Mouse (Mus musculus) cerebellum, adult (tissue): ENCODE measurements around the gene Agtr2.
"Not testable (repeated sequence)": the region's sequence is repeated elsewhere in the genome, so short reads cannot be mapped to it uniquely, and the experiment has no call there.

ENCODE experiments used
- ATAC-seq: cut with Nextera tagmentation; 2 replicates; pipeline ENCODE4 v1.9.2; 2017; ENCODE audit warnings: mild to moderate bottlenecking, moderate library complexity, mixed read lengths; ENCODE audit not compliant: insufficient number of reproducible peaks, low FRiP score, low TSS enrichment

The Agtr2 gene

DNA sequence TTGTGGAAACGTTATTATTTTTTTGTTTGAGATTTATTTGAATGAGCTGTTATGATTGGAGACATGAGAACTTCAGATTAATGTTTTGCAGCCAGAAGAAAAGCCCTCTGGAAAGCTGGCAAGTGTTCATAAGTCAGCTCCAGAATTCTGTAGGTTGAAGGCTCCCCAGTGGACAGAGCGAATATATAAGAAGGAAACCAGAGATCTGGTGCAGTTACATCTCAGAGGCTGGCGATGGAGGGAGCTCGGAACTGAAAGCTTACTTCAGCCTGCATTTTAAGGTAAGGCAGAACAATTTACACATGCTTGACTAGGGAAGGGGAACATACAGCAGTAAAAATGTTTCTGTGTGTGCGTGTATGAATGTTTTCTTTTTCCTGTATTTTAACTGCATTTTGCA, at the start of gene Agtr2:
Gene Agtr2 (plus strand): TSS at position 131 of the 400 bp plus-strand sequence.
- no peak for ATAC-seq

GRCm38 (mm10) chrX:21452519-21452918, 31.8 kb upstream of the Agtr2 start:
- no peak for ATAC-seq

- ATAC-seq: no peak
Observed at GRCm38 (mm10) chrX:21488111-21488510, 3.8 kb downstream of the Agtr2 start.

- ATAC-seq: no peak
Observed at GRCm38 (mm10) chrX:21500242-21500641, 15.9 kb downstream of the Agtr2 start.

DNA sequence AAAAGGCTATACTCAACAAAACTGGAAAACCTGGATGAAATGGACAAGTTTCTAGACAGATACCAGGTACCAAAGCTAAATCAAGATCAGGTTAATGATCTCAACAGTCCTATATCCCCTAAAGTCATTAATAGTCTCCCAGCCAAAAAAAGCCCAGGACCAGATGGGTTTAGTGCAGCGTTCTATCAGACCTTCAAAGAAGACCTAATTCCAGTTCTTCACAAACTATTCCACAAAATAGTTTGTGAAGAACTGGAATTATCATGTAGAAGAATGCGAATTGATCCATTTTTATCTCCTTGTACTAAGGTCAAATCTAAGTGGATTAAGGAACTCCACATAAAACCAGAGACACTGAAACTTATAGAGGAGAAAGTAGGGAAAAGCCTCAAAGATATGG, 23.0 kb downstream of the Agtr2 start:
- not testable (repeated sequence) for ATAC-seq

- no peak for ATAC-seq
Observed at GRCm38 (mm10) chrX:21522590-21522989, 38.2 kb downstream of the Agtr2 start.
